Mouse (Mus musculus): ENCODE data around the gene Atp10b.
A peak's percentile ranks its signal among the peaks of the same experiment; 100 is the strongest.

Gene Atp10b

GRCm38 (mm10) chr11:43199358-43199757, 49.7 kb downstream of the Atp10b start:
- no peak for DNase-seq (ENCODE audit: low spot score in 2 of 2)

DNA sequence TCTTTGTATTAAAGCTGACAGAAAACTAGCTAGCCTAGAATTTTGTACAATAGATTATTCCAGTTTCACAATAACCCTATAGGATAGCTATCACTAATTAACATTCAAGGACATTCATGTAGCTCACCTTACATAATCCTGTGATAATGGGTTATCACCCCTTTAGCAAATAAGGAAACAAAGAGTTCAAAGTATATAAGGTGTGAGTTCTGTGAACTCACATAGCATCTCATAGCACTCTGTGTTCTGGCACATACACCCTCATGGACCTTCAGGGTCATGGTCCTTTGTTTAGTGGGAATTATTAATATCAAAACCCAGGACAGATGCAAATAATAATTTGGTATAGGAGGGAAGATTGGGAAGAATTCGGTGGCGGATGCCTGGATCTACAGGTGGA, 50.4 kb downstream of the Atp10b start:
- no peak for DNase-seq (ENCODE audit: low spot score in 2 of 2)

GRCm38 (mm10) chr11:43203580-43203979, 53.9 kb downstream of the Atp10b start:
- no peak for DNase-seq (ENCODE audit: low spot score in 2 of 2)

GRCm38 (mm10) chr11:43213134-43213533, 63.5 kb downstream of the Atp10b start:
- DNase-seq (ENCODE audit: low spot score in 2 of 2) = no peak

DNA sequence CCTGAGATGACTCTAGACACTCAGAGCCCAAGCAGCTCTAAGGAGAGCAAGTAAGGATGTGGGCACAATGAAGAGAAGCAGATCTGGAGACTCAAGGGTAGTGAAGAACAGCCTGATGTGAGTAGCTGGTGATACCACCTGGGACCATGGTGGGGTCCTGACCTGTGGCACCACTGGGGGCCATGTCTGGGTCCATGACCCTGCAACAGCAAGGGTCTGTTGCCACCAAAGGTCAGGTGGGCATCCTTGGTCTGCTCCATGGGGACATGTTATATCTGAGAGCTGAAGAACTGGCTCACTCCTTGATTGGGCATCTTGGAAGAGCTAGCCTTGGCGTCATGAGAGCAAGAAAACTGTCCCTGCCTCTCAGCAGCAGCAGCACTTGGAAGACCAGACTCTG, 64.1 kb downstream of the Atp10b start:
- no peak for DNase-seq (ENCODE audit: low spot score in 2 of 2)

GRCm38 (mm10) chr11:43217021-43217420, 67.3 kb downstream of the Atp10b start:
- DNase-seq (ENCODE audit: low spot score in 2 of 2) = peak; percentile 36 to 49

DNA sequence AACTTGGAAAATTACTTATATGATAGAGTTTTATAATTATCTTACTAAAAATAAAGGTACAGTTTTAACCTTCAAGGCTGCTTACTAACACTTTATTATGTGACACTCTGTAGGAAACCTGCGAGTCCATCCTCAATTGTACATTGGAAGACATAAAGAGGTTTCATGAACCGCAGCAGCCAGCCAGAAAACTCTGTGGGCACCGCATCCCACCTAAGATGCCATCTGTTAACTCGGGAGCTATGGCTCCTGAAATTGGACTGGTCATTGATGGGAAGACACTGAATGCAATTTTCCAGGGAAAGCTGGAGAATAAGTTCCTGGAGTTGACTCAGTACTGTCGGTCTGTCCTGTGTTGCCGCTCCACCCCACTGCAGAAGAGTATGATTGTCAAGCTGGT, 80.6 kb downstream of the Atp10b start:
- DNase-seq (ENCODE audit: low spot score in 2 of 2) = no peak

- no peak for DNase-seq (ENCODE audit: low spot score in 2 of 2)
Measured at GRCm38 (mm10) chr11:43232073-43232472, 82.4 kb downstream of the Atp10b start.

DNA sequence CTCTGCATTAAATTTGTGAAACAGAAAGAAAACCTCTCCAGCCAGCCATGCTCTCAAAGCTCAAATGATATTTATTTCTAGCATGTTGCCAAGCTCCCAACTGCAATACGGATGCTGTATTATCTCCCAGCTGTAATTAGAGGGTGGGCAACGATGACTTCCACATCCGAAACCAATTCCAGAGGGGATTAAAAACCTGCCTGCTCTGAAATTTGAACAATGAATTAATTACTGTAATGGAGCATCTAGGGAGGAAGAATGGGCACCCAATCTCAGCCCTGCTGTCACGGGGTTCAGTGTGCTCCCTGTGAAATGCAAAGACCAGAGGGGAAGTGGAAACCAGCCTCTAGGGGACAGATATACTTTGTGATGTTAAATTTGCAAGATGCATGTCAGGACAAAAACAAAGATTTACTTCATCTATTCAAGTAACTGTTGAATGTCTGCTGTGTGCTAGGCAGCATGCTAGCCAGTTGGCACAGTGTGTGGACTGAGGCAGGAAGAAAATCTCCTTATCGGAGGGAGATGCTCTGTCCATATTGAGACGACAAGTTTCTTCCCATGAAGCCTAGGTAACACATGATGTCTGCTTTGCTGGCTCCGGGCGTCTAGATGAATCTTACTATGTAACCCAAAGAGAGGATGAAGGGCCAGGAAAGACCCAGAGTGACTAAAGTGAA, 86.8 kb downstream of the Atp10b start:
- DNase-seq (ENCODE audit: low spot score in 2 of 2) = no peak

GRCm38 (mm10) chr11:43239804-43240203, 90.1 kb downstream of the Atp10b start:
- DNase-seq (ENCODE audit: low spot score in 2 of 2) = no peak

- no peak for DNase-seq (ENCODE audit: low spot score in 2 of 2)
Measured at GRCm38 (mm10) chr11:43253034-43253433, 103.4 kb downstream of the Atp10b start.

DNA sequence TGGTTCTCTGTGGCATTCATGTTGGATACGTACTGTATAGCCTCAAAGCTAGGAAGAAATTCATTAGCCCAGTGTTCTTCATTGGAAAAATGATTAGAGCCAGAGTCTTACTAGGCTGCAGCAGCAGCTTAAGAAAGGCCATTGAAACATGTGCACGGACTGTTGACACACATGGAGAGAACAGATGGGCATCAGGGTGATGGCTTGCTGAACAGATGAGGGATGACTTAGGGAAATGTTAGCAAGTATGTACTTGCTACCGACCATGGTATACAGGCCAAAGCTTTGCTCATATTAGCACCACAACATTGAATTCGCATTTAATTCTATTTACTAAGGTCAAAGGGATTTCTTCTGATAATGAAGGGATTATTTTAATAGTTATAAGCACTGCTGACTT, 105.6 kb downstream of the Atp10b start:
- DNase-seq (ENCODE audit: low spot score in 2 of 2) = no peak

DNA sequence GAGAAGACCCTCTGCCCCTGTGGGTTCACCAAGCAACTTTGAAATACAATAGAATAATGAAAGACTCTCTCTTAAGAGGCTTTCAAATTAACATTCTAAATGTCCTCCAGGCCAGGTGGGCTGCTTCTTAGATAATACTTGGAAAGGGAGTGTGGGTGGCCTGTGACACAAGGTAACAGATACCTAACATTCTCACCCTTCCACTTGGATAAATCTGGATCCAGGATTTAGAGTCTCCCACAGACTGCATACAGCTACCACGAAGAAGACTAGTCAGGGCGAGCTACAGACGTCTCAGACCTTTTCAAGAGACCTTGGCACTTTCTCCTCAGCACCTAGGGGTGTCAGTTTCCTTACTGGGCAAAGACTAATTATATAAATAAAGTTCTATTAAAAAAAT, 107.6 kb downstream of the Atp10b start:
- DNase-seq (ENCODE audit: low spot score in 2 of 2) = no peak

- DNase-seq (ENCODE audit: low spot score in 2 of 2) = no peak
Measured at GRCm38 (mm10) chr11:43257781-43258180, 108.1 kb downstream of the Atp10b start.

- DNase-seq (ENCODE audit: low spot score in 2 of 2) = peak; percentile 74 to 81
Measured at GRCm38 (mm10) chr11:43263548-43264218, 114.0 kb downstream of the Atp10b start.

- DNase-seq (ENCODE audit: low spot score in 2 of 2) = no peak
Measured at GRCm38 (mm10) chr11:43267505-43267904, 117.8 kb downstream of the Atp10b start.

DNA sequence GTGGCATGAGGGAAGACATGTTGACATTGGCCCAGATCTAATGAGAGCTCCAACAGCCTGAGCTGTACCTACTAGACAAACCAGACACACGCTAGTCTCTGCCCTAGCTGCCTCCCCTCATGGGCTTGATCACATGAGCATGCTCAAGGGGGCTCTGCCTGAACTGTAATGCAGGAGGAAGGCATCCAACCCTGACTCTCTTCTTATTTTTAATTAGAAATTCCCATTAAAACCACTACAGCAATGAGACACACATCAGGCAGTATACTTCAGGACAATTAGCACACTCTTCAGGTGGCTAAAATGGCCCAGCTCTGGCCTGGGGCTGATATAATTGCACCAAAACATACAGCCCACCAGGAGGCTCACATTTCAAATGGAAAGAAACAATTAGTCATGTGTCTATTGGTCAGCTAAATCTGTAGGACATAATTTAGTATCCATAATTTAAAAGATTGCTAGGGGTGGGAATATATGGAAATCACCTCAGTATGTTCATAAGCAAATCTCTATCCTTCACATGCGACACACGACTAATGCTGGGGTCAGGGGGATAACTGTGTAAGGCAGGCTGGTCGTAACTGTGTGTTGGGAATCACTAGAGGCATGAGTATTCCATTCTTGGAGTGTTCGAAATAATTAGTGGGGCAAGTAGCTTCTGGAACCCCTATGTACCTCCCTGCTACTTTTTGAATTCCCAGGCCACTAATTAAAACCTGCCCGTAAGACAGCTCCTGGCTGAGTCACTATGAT, 120.0 kb downstream of the Atp10b start:
- no peak for DNase-seq (ENCODE audit: low spot score in 2 of 2)

- peak; percentile 23 to 32 for DNase-seq (ENCODE audit: low spot score in 2 of 2)
Measured at GRCm38 (mm10) chr11:43270256-43270806, 120.7 kb downstream of the Atp10b start.

GRCm38 (mm10) chr11:43273896-43274295, 124.2 kb downstream of the Atp10b start:
- no peak for DNase-seq (ENCODE audit: low spot score in 2 of 2)

DNA sequence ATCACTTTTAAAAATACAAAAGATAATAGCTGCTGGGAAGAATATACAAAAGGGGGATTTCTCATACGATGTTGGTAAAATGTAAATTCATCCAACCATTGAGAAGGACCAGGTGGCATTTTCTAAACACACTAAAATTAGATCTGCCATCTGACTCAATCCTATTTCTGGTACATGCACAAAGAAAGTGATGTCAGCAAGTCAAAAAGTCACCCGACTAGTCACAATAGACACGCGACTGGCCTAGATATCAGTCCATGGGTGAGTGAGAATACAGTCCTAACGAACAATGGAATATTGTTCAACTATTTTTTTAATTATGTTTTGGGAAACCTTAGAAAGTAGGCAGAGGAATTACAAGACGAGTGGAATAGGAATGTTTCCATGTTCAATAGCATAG, 147.9 kb downstream of the Atp10b start:
- DNase-seq (ENCODE audit: low spot score in 2 of 2) = no peak

DNA sequence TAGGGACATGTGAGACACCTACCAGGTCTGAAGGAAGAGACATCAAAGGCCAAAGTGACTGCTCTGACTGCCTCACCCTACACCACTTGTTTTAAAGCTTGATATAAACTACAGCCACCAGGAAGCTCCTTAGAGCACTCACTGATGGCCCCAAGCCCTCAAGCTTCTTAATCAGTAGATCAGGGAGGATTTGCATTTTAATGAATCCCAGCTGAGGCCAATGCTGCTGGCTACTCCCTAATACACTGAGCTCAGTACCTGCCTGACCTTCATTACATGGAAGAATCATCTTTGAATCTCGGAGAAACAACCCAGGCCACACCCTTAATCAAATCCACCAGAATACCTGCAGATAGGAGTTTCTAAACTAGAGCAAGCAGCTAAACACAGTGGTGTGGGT, 161.3 kb downstream of the Atp10b start:
- no peak for DNase-seq (ENCODE audit: low spot score in 2 of 2)
